Comparison of ENCODE assay signal across 10 mouse cellular contexts in the genomic region with DNA sequence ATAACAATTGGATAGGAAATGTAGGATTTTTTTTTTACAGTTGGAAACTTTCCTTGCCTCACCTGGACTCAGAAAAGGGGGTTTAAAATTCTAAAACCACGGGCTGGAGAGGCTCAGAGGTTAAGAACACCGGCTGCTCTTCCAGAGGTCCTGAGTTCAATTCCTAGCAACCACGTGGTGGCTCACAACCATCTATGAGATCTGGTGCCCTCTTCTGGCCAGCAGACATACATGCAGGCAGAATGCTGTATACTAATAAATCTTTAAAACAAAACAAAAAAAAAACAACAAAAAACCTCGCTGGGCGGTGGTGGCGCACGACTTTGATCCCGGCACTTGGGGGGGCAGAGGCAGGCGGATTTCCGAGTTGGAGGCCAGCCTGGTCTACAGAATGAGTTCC. TPM values are rescaled to one million over a fixed set of nuclear protein-coding genes. Genes with fewer than 3 reads are reported as not detected.
DNase-seq lines count a peak whose midpoint lies in the region; ATAC-seq and TF ChIP-seq lines count a peak whose summit lies in the region.
"Had no signal": no experiment of that assay in that cellular context is flagged by ENCODE, and none has a peak within 500 bp of the region (broad histone marks: within the 10 kb centered on the region; RNA-seq: fewer than 3 reads in every experiment).

No protein-coding gene starts in this region.

- WGBS in kidney, postnatal 0 days, result 78% methylated on average over 10 of the region's 10 CpGs

- H3K4me3 ChIP-seq in kidney, postnatal 0 days (replicated peaks; ENCODE audit: low read depth, low read length), result no peak overlapping the region
- H3K4me3 ChIP-seq in G1E (ENCODE audit: low read depth, low read length), result no peak overlapping the region
- H3K4me3 ChIP-seq: limb, embryonic 10.5 days had no signal

- H3K4me2 ChIP-seq in kidney, postnatal 0 days (ENCODE audit: low read length), result no peak overlapping the region
- H3K4me2 ChIP-seq: midbrain, embryonic 11.5 days had no signal

- 0 out of 2 replicates have a peak, but pooled peaks cover 10% of the 10 kb centered on the region for H3K36me3 ChIP-seq in kidney, postnatal 0 days (ENCODE audit: insufficient read depth, low read length)
- H3K36me3 ChIP-seq in G1E (replicated peaks), result peaks cover 41% of the 10 kb centered on the region

- intact Hi-C loops in left cerebral cortex, postnatal 25 days (cut with DNase I), result loop anchor here (1.0 to 2.0 kb wide), 2 partner anchors 46 to 192 kb away; no protein-coding TSS in a partner anchor

- H3K4me1 ChIP-seq in kidney, postnatal 0 days (replicated peaks; ENCODE audit: insufficient read depth, low read length), result no peaks in the 10 kb centered on the region
- H3K4me1 ChIP-seq in G1E (ENCODE audit: insufficient read depth, low read depth, low read length), result peaks cover 26% of the 10 kb centered on the region

- DNase-seq in kidney, postnatal 0 days (ENCODE audit: low spot score), result peak; percentile 19
- no peak for DNase-seq in kidney, adult 18-20 months
- peak; percentile 54 to 56 for DNase-seq in B cell, adult 2 months
- DNase-seq in G1E (ENCODE audit: low spot score), result no peak
- DNase-seq in mesoderm, embryonic 11.5 days (ENCODE audit: low read depth, low spot score), result peak; percentile 22
- DNase-seq in right cerebral cortex, postnatal 10 days (ENCODE audit: low spot score in 2 of 2), result no peak
- DNase-seq in frontal cortex, postnatal 14 days (ENCODE audit: low spot score in 2 of 2), result no peak
- DNase-seq in left cerebral cortex, postnatal 25 days (ENCODE audit: low spot score in 2 of 2), result no peak

- no peak overlapping the region for H3K27ac ChIP-seq in kidney, postnatal 0 days
- H3K27ac ChIP-seq: limb, embryonic 10.5 days had no signal

- H3K9me3 ChIP-seq in kidney, postnatal 0 days (replicated peaks; ENCODE audit: low read length), result no peaks in the 10 kb centered on the region
- no peaks in the 10 kb centered on the region for H3K9me3 ChIP-seq in G1E (replicated peaks)
- H3K9me3 ChIP-seq: limb, embryonic 10.5 days had no signal

- H3K9ac ChIP-seq in kidney, postnatal 0 days (ENCODE audit: low read depth, low read length), result no peak overlapping the region

- H3K27me3 ChIP-seq in kidney, postnatal 0 days (ENCODE audit: insufficient read depth, low read length), result no peaks in the 10 kb centered on the region
- H3K27me3 ChIP-seq in G1E (ENCODE audit: insufficient read depth, low read length), result no peaks in the 10 kb centered on the region

- no peak for ATAC-seq in kidney, postnatal 0 days (replicated peaks; ENCODE audit: low FRiP score, low read depth)
- ATAC-seq in G1E (ENCODE audit: extremely low read depth, insufficient number of reproducible peaks, low FRiP score, poor library complexity, severe bottlenecking), result no peak

- peak; percentile 66 for TF ChIP-seq CTCF in kidney, postnatal 0 days (IDR thresholded peaks at IDR 0.05; ENCODE audit: low read depth)
- TF ChIP-seq CTCF in G1E (IDR thresholded peaks at IDR 0.05; ENCODE audit: low read depth, low read length), result 0 out of 2 replicates have a peak, but pooled peaks have one; percentile 30

RNA-seq across cellular contexts. Expression of gene Prpf3, which starts 5.5 kb away (rescaled TPM):
- polyA plus RNA-seq in kidney, postnatal 0 days (2015; fragmentation: Nextera tagmentation; extraction: Ambion mirVana), result 30.1 and 31.2 TPM in 2 replicates
- total RNA-seq in G1E (2014; fragmentation: Nextera tagmentation) (77.2 and 88.7 TPM in 2 replicates), G1E (2017) (50.0 and 68.3 TPM in 2 replicates)
- polyA plus RNA-seq in G1E (2012), result 13.9 and 17.5 TPM in 2 replicates
- total RNA-seq in left cerebral cortex, postnatal 25 days (2021), result 10 to 100 TPM; 32.2 to 34.3 TPM

RNA-seq across cellular contexts. Expression of gene Mrps21, which starts 10.1 kb away (rescaled TPM):
- polyA plus RNA-seq in kidney, postnatal 0 days (2015; fragmentation: Nextera tagmentation; extraction: Ambion mirVana), result 461 and 494 TPM in 2 replicates
- total RNA-seq in G1E (2014; fragmentation: Nextera tagmentation), result 40.2 and 41.8 TPM in 2 replicates
- 624 and 639 TPM in 2 replicates for total RNA-seq in G1E (2017)
- polyA plus RNA-seq in G1E (2012), result 43.8 and 190 TPM in 2 replicates
- total RNA-seq in left cerebral cortex, postnatal 25 days (2021), result 100 to 1,000 TPM; 153 to 158 TPM

RNA-seq across cellular contexts. Expression of gene Ciart, which starts 20.8 kb away (rescaled TPM):
- 1.1 and 1.2 TPM in 2 replicates for polyA plus RNA-seq in kidney, postnatal 0 days (2015; fragmentation: Nextera tagmentation; extraction: Ambion mirVana)
- total RNA-seq in G1E (2014; fragmentation: Nextera tagmentation) (not detected in 2 replicates), G1E (2017) (1.3 TPM in 2 replicates)
- polyA plus RNA-seq in G1E (2012), result 0.07 and 0.31 TPM in 2 replicates
- total RNA-seq in left cerebral cortex, postnatal 25 days (2021), result 10 to 100 TPM; 13.0 to 21.3 TPM

RNA-seq across cellular contexts. Expression of gene BC028528, which starts 30.6 kb away (rescaled TPM):
- polyA plus RNA-seq in kidney, postnatal 0 days (2015; fragmentation: Nextera tagmentation; extraction: Ambion mirVana), result 24.0 and 27.1 TPM in 2 replicates
- 1.6 and 3.9 TPM in 2 replicates for total RNA-seq in G1E (2014; fragmentation: Nextera tagmentation)
- 7.5 and 9.3 TPM in 2 replicates for total RNA-seq in G1E (2017)
- not detected in 2 replicates for polyA plus RNA-seq in G1E (2012)
- total RNA-seq in left cerebral cortex, postnatal 25 days (2021), result 1 to 10 TPM; 4.5 to 5.8 TPM

RNA-seq across cellular contexts. Expression of gene Aph1a, which starts 32.6 kb away (rescaled TPM):
- 48.7 and 55.5 TPM in 2 replicates for polyA plus RNA-seq in kidney, postnatal 0 days (2015; fragmentation: Nextera tagmentation; extraction: Ambion mirVana)
- 27.5 and 35.0 TPM in 2 replicates for total RNA-seq in G1E (2014; fragmentation: Nextera tagmentation)
- 26.5 and 27.5 TPM in 2 replicates for total RNA-seq in G1E (2017)
- polyA plus RNA-seq in G1E (2012), result 90.6 and 102 TPM in 2 replicates
- 10 to 100 TPM; 69.0 to 78.5 TPM for total RNA-seq in left cerebral cortex, postnatal 25 days (2021)

Comparison
In these comparisons a context has a peak if more than half of its experiments do, and no peak if none do; other contexts are left out.
1. DNase-seq: peak in kidney, postnatal 0 days (single experiment), B cell, adult 2 months (2 of 2) and mesoderm, embryonic 11.5 days (single experiment); none in kidney, adult 18-20 months (single experiment), G1E (single experiment), right cerebral cortex, postnatal 10 days (0 of 2), frontal cortex, postnatal 14 days (0 of 2) and left cerebral cortex, postnatal 25 days (0 of 2).
2. RNA of gene Ciart, which starts 20.8 kb away (total RNA-seq): 13.0 to 21.3 TPM in left cerebral cortex, postnatal 25 days; 1.3 TPM in G1E; every median in the first group is over 4 times any median in the second.